Mouse (Mus musculus) forebrain, embryonic 14.5 days (tissue): ENCODE results near the gene Plcl1. TPM values are rescaled to one million over a fixed set of nuclear protein-coding genes. Genes with fewer than 3 reads are reported as not detected.

Experiments
- ATAC-seq: fragments of 200-750 bp; cut with Nextera tagmentation; 2 replicates; pipeline ENCODE4 v1.8.0; 2017; ENCODE audit warnings: mild to moderate bottlenecking, moderate library complexity
- DNase-seq: peaks from one replicate; pipeline ENCODE4 v3.0.0-alpha.2; 2015; ENCODE audit warnings: low spot score
- H3K27ac ChIP-seq: fragments of 300-500 bp; sonication (generic); 2 replicates; pipeline ENCODE4 v1.5.1; 2014; ENCODE audit warnings: low read depth, mild to moderate bottlenecking, control low read depth, low read length, moderate library complexity
- H3K27me3 ChIP-seq: fragments of 300-500 bp; sonication (generic); replicated peaks from 2 replicates; pipeline ENCODE4 v1.6.1; 2014; ENCODE audit warnings: low read length, control low read depth, mixed read lengths; ENCODE audit not compliant: control insufficient read depth, insufficient read depth
- H3K36me3 ChIP-seq: fragments of 300-500 bp; sonication (generic); 2 replicates; pipeline ENCODE4 v1.6.1; 2014; ENCODE audit warnings: low read length, control low read depth; ENCODE audit not compliant: control insufficient read depth, insufficient read depth
- H3K4me1 ChIP-seq: fragments of 300-500 bp; sonication (generic); 2 replicates; pipeline ENCODE4 v1.6.1; 2014; ENCODE audit warnings: antibody characterized with exemption, low read length, control low read depth; ENCODE audit not compliant: control insufficient read depth, insufficient read depth
- H3K4me2 ChIP-seq: fragments of 300-500 bp; sonication (generic); 2 replicates; pipeline ENCODE4 v1.6.1; 2014; ENCODE audit warnings: mild to moderate bottlenecking, control low read depth, low read length
- H3K4me3 ChIP-seq: fragments of 300-500 bp; sonication (generic); 2 replicates; pipeline ENCODE4 v1.5.1; 2014; ENCODE audit warnings: low read depth, low read length, control low read depth
- H3K9ac ChIP-seq: fragments of 300-500 bp; sonication (generic); 2 replicates; pipeline ENCODE4 v1.6.1; 2014; ENCODE audit warnings: mild to moderate bottlenecking, low read length, control low read depth, moderate library complexity
- H3K9me3 ChIP-seq: fragments of 300-500 bp; sonication (generic); replicated peaks from 2 replicates; pipeline ENCODE4 v1.6.1; 2016; ENCODE audit warnings: low read length, control low read depth, mixed read lengths; ENCODE audit not compliant: control insufficient read depth
- WGBS: fragments of 180-500 bp; shearing (Covaris S2); extraction: QIAGEN DNeasy Blood & Tissue Kit; methylation state at CpG from one replicate; pipeline ENCODE4 v1.1.7; 2014; 5-methylcytosine and 5-hydroxymethylcytosine counted together
- polyA plus RNA-seq: library from polyadenylated mRNA; unstranded; fragments of >200 nt; fragmentation: Nextera tagmentation; extraction: Ambion mirVana; gene quantifications from 2 replicates; pipeline ENCODE4 v1.2.1, GENCODE M21; 2014

Plcl1 gene
- polyA plus RNA-seq, 1 experiment from 2014 or later = 2.6 TPM

DNA sequence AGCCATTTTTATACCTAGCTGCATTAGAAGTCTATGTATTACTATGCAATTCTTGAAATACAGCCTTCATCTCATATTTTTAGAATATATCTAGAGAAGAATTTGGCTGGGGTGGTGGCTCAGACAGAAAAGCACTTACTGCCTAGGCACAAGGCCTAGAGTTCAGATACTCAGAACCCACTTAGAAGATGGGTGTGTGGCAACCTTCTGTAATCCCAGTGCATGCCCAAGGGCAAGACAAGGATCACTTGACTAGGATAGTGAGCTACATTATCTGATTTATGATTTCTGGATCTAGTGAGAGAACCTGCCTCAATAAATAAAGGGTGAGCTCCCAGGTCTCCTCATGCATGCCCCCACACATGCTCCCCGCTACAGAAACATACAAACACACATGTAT lies 294.3 kb downstream of the Plcl1 start:
- no peak overlapping the region for H3K4me2 ChIP-seq
- ATAC-seq (no peak), DNase-seq (no peak)
- H3K9ac ChIP-seq = no peak overlapping the region
- H3K4me1 ChIP-seq = peaks cover 3% of the 10 kb centered on the region
- no peaks in the 10 kb centered on the region for H3K36me3 ChIP-seq
- 90% methylated on average over 1 of the region's 1 CpGs for WGBS
- no peak overlapping the region for H3K27ac ChIP-seq
- no peaks in the 10 kb centered on the region for H3K27me3 ChIP-seq
- no peak overlapping the region for H3K4me3 ChIP-seq
- H3K9me3 ChIP-seq = no peaks in the 10 kb centered on the region

GRCm38 (mm10) chr1:55700726-55701125 lies 295.0 kb downstream of the Plcl1 start:
- no peaks in the 10 kb centered on the region for H3K36me3 ChIP-seq
- H3K9me3 ChIP-seq = no peaks in the 10 kb centered on the region
- no peak overlapping the region for H3K9ac ChIP-seq
- no peaks in the 10 kb centered on the region for H3K27me3 ChIP-seq
- no peak overlapping the region for H3K4me2 ChIP-seq
- no peak for ATAC-seq
- H3K27ac ChIP-seq = no peak overlapping the region
- H3K4me3 ChIP-seq = no peak overlapping the region
- H3K4me1 ChIP-seq = peaks cover 10% of the 10 kb centered on the region
- DNase-seq = no peak
- WGBS = 11% methylated on average over 6 of the region's 6 CpGs

DNA sequence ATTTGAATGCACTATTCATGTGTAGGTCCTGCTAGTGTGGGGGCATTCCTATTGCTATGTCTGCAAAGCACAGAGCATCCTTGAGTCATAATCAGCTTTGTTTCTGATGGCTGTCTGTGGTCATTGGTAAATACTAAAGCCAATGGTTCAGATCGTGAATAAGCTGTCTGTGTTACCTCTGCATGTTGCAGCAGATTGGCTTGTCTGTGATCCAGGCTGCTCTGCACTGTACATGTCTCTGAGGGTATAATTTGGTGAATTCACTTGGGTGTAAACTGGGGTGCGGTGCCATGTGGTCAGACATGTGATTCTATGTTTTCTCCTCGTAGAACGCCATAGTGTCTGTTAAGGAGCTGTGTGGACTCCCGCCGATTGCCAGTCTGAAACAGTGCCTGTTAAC lies 295.9 kb downstream of the Plcl1 start:
- Histone ChIP-seq H3K4me1 (peaks cover 19% of the 10 kb centered on the region), H3K4me2 (no peak overlapping the region), H3K27ac (no peak overlapping the region), H3K4me3 (no peak overlapping the region), H3K36me3 (no peaks in the 10 kb centered on the region), H3K9ac (no peak overlapping the region), H3K9me3 (no peaks in the 10 kb centered on the region), H3K27me3 (no peaks in the 10 kb centered on the region)
- 0 out of 2 replicates have a peak, but pooled peaks have one; percentile 6 for ATAC-seq
- WGBS = 57% methylated on average over 6 of the region's 6 CpGs
- no peak for DNase-seq

- no peak for ATAC-seq
- WGBS = 8% methylated on average over 3 of the region's 3 CpGs
- Histone ChIP-seq H3K36me3 (no peaks in the 10 kb centered on the region), H3K27ac (no peak overlapping the region), H3K4me2 (no peak overlapping the region), H3K4me3 (no peak overlapping the region), H3K9ac (no peak overlapping the region), H3K9me3 (no peaks in the 10 kb centered on the region), H3K27me3 (no peaks in the 10 kb centered on the region), H3K4me1 (peaks cover 19% of the 10 kb centered on the region)
- DNase-seq = peak; percentile 27
Observed at GRCm38 (mm10) chr1:55702106-55702505, 296.4 kb downstream of the Plcl1 start.

GRCm38 (mm10) chr1:55704707-55705106 lies 299.0 kb downstream of the Plcl1 start:
- Histone ChIP-seq H3K27ac (peak overlapping the region; percentile 67), H3K36me3 (no peaks in the 10 kb centered on the region), H3K4me1 (peaks cover 19% of the 10 kb centered on the region), H3K9me3 (no peaks in the 10 kb centered on the region), H3K9ac (peak overlapping the region; percentile 4; the same call in 1 of the 2 replicates), H3K4me3 (no peak overlapping the region), H3K27me3 (no peaks in the 10 kb centered on the region), H3K4me2 (0 out of 2 replicates have a peak overlapping the region, but pooled peaks have one; percentile 16)
- DNase-seq (peak; percentile 65), ATAC-seq (peak; percentile 78)
- WGBS = 4% methylated on average over 2 of the region's 2 CpGs

DNA sequence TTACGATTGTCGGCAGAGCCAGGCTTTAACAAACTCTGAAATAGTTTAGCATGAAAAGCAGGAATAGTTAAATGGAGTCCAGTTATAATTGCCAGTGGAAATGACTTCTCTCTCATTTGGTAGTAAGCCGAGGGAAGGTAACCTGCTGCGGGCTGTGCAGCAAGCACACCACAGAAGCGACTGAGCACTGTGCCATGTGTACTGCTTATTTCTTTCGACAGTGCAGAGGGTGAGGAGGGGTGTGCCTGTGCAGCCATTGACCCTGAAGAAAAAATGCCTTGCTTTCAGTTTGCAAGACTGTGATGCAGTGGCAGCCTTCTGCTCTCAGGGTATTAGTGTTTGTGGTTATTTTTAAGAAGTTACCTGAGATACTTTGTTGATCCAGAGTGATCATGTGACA lies 299.5 kb downstream of the Plcl1 start:
- no peaks in the 10 kb centered on the region for H3K27me3 ChIP-seq
- ATAC-seq = peak; percentile 66
- H3K4me2 ChIP-seq = 0 out of 2 replicates have a peak overlapping the region, but pooled peaks have one; percentile 16
- 18% methylated on average over 6 of the region's 6 CpGs for WGBS
- H3K27ac ChIP-seq = peak overlapping the region; percentile 67
- H3K9ac ChIP-seq = peak overlapping the region; percentile 4; the same call in 1 of the 2 replicates
- peaks cover 19% of the 10 kb centered on the region for H3K4me1 ChIP-seq
- H3K4me3 ChIP-seq = no peak overlapping the region
- DNase-seq = peak; percentile 20
- H3K9me3 ChIP-seq = no peaks in the 10 kb centered on the region
- H3K36me3 ChIP-seq = no peaks in the 10 kb centered on the region

- 9% methylated on average over 3 of the region's 3 CpGs for WGBS
- DNase-seq (no peak), ATAC-seq (no peak)
- Histone ChIP-seq H3K4me1 (peaks cover 19% of the 10 kb centered on the region), H3K4me2 (no peak overlapping the region), H3K9ac (no peak overlapping the region), H3K9me3 (no peaks in the 10 kb centered on the region), H3K36me3 (no peaks in the 10 kb centered on the region), H3K27me3 (no peaks in the 10 kb centered on the region), H3K4me3 (no peak overlapping the region), H3K27ac (peak overlapping the region; percentile 27; the same call in 1 of the 2 replicates)
Observed at GRCm38 (mm10) chr1:55705756-55706155, 300.0 kb downstream of the Plcl1 start.

DNA sequence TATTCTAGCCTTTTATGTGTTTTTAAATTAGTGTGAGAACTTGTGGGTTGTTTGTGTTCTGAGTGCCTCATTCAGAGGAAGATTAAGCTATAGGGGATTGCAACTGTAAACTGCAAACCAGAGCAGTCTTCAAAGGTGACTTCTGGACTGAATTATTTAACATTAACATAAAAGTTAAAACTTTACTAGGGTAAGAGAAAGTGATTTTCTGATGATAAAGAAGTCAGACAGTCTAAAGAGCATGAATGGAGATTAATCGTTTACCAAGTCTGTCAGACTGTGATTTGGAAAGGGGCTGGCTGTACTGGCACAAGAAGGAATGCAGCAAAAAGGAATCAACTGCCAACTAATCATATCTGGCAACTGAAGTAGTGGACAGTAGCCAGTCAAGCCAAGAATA lies 301.2 kb downstream of the Plcl1 start:
- H3K27ac ChIP-seq = no peak overlapping the region
- 37% methylated on average over 1 of the region's 1 CpGs for WGBS
- DNase-seq = peak; percentile 23

DNA sequence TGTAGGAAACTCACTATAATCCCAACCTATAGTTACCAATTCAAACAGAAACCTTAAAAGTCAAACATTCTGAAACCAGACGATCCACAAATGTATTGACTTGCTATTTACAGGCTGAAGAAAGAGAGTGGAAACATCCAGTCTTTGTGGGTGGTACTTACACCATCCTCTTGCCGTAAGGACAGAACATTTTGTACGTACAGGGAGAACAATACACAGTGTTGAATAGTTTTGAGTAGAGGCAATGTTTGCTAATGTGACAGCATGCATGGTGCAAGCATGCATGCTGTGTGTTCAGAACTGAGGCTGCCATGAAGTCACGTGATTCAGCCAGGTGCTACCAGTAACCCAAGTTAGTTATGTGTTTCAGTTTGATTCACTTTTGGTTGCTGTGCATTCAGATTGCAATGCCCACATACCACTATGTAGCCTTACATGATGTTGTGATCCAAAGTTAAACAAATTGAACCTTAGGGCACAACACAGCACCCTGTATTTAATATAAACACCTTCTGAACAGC lies 311.6 kb downstream of the Plcl1 start:
- 81% methylated on average over 4 of the region's 4 CpGs for WGBS
- no peak overlapping the region for H3K27ac ChIP-seq
- H3K4me3 ChIP-seq = no peak overlapping the region
- no peak for DNase-seq
- no peak overlapping the region for H3K4me2 ChIP-seq
- no peaks in the 10 kb centered on the region for H3K36me3 ChIP-seq
- H3K9me3 ChIP-seq = no peaks in the 10 kb centered on the region
- no peaks in the 10 kb centered on the region for H3K27me3 ChIP-seq
- no peak overlapping the region for H3K9ac ChIP-seq
- no peak for ATAC-seq
- H3K4me1 ChIP-seq = no peaks in the 10 kb centered on the region

More for the DNA sequence above, 301.2 kb downstream of the Plcl1 start:
- H3K9me3 ChIP-seq = no peaks in the 10 kb centered on the region
- no peak overlapping the region for H3K4me3 ChIP-seq
- H3K4me2 ChIP-seq = no peak overlapping the region
- no peaks in the 10 kb centered on the region for H3K27me3 ChIP-seq
- H3K36me3 ChIP-seq = no peaks in the 10 kb centered on the region
- ATAC-seq = no peak
- H3K4me1 ChIP-seq = peaks cover 19% of the 10 kb centered on the region
- no peak overlapping the region for H3K9ac ChIP-seq
